Mouse (Mus musculus) ES-E14 (cell line): ENCODE data around the gene Wdr11. TPM values are rescaled to one million over a fixed set of nuclear protein-coding genes. Genes with fewer than 3 reads are reported as not detected.

Experiments used
- DNase-seq: peaks from one replicate; pipeline ENCODE4 v3.0.0-alpha.2; 2013; ENCODE audit warnings: low read depth, low spot score
- H3K27ac ChIP-seq: 2 replicates; pipeline ENCODE4 v1.5.1; 2012; ENCODE audit warnings: low read depth, mild to moderate bottlenecking, low read length, moderate library complexity, mixed read lengths; ENCODE audit not compliant: poor library complexity, insufficient read depth, severe bottlenecking
- H3K36me3 ChIP-seq: 2 replicates; pipeline ENCODE4 v1.6.1; 2012; ENCODE audit warnings: mild to moderate bottlenecking, low read length, moderate library complexity, mixed read lengths; ENCODE audit not compliant: control insufficient read depth, poor library complexity, insufficient read depth, severe bottlenecking
- H3K4me1 ChIP-seq, 2 experiments: fragments of 150-350 bp in 1 of 2; sonication (generic) in 1 of 2; 2 replicates each; pipeline ENCODE4 v1.6.1; 2012; ENCODE audit warnings: low read length in 2 of 2, mild to moderate bottlenecking in 1 of 2, mixed read lengths in 1 of 2; ENCODE audit not compliant: control insufficient read depth in 2 of 2, insufficient read depth in 2 of 2, poor library complexity in 1 of 2
- H3K4me3 ChIP-seq, 2 experiments: fragments of 150-350 bp in 1 of 2; sonication (generic) in 1 of 2; 2 replicates each; pipeline ENCODE4 v1.5.1; 2012; ENCODE audit warnings: low read length in 2 of 2, low read depth in 1 of 2, mild to moderate bottlenecking in 1 of 2, mixed read lengths in 1 of 2; ENCODE audit not compliant: insufficient read depth in 1 of 2, poor library complexity in 1 of 2, severe bottlenecking in 1 of 2
- H3K9ac ChIP-seq: 2 replicates; pipeline ENCODE4 v1.6.1; 2012; ENCODE audit warnings: low read depth, mild to moderate bottlenecking, low read length, mixed read lengths; ENCODE audit not compliant: poor library complexity, insufficient read depth, severe bottlenecking
- H3K9me3 ChIP-seq: fragments of 150-350 bp; sonication (generic); 2 replicates; pipeline ENCODE4 v1.6.1; 2012; ENCODE audit warnings: low read depth, mild to moderate bottlenecking, low read length; ENCODE audit not compliant: control insufficient read depth, insufficient read depth
- CHD2 ChIP-seq: IDR thresholded peaks from 2 replicates; pipeline ENCODE4 v1.6.1; 2014; ENCODE audit warnings: mild to moderate bottlenecking, low read depth, low read length, inconsistent platforms
- HCFC1 ChIP-seq: IDR thresholded peaks from 2 replicates; pipeline ENCODE4 v1.6.1; 2012; ENCODE audit warnings: low read length, inconsistent platforms, borderline replicate concordance; ENCODE audit not compliant: insufficient read depth
- MAFK ChIP-seq: IDR thresholded peaks from 2 replicates; pipeline ENCODE4 v1.6.1; 2014; ENCODE audit warnings: mild to moderate bottlenecking, low read depth, low read length, inconsistent platforms; ENCODE audit not compliant: insufficient read depth
- ZC3H11A ChIP-seq: IDR thresholded peaks from 2 replicates; pipeline ENCODE4 v1.6.1; 2012; ENCODE audit warnings: low read depth, mild to moderate bottlenecking, inconsistent platforms, low read length, borderline replicate concordance
- ZNF384 ChIP-seq: IDR thresholded peaks from 2 replicates; pipeline ENCODE4 v1.6.1; 2012; ENCODE audit warnings: low read depth, low read length, inconsistent platforms
- in situ Hi-C, 2 experiments: fragments of 600-800 bp; cut with MboI; formaldehyde crosslinking; loops; one replicate each; pipeline ENCODE4 v1.15.1; 2025; ENCODE audit warnings: low sequenced_read_pairs in 2 of 2, inconsistent platforms in 1 of 2; ENCODE audit not compliant: unreplicated experiment in 2 of 2
- total RNA-seq: library from RNA; depleted of rRNA; stranded (reverse); fragments of 300-350 nt; gene quantifications from 2 replicates; pipeline ENCODE4 v1.2.3, GENCODE M21; 2012

Gene Wdr11
- total RNA-seq, 1 experiment, result 24.0 TPM

- H3K4me1 ChIP-seq, result no peaks in the 10 kb centered on the region
- H3K27ac ChIP-seq, result no peak overlapping the region
- no peak for DNase-seq
- no peaks in the 10 kb centered on the region for H3K9me3 ChIP-seq
- no peak overlapping the region for H3K9ac ChIP-seq
- in situ Hi-C loops, result loop anchor here (25.0 kb wide), 1 partner anchor 721 kb away; no protein-coding TSS in a partner anchor
- TF ChIP-seq ZNF384 (no peak), CHD2 (no peak), ZC3H11A (no peak), HCFC1 (no peak), MAFK (no peak)
- no peak overlapping the region for H3K4me3 ChIP-seq
- H3K36me3 ChIP-seq, result no peaks in the 10 kb centered on the region
Observed at GRCm38 (mm10) chr7:129666526-129666925, 74.9 kb downstream of the Wdr11 start.

GRCm38 (mm10) chr7:129670280-129670679, 78.6 kb downstream of the Wdr11 start:
- in situ Hi-C loops, result loop anchor here (25.0 kb wide), 1 partner anchor 717 kb away; no protein-coding TSS in a partner anchor
- no peak overlapping the region for H3K9ac ChIP-seq
- H3K4me3 ChIP-seq, result no peak overlapping the region
- H3K36me3 ChIP-seq, result no peaks in the 10 kb centered on the region
- no peaks in the 10 kb centered on the region for H3K9me3 ChIP-seq
- H3K4me1 ChIP-seq, result no peaks in the 10 kb centered on the region
- H3K27ac ChIP-seq, result no peak overlapping the region
- no peak for DNase-seq
- TF ChIP-seq ZNF384, result no peak
- TF ChIP-seq CHD2, result no peak
- TF ChIP-seq HCFC1, result no peak
- TF ChIP-seq MAFK, result no peak
- no peak for TF ChIP-seq ZC3H11A

- H3K9ac ChIP-seq, result no peak overlapping the region
- DNase-seq, result no peak
- TF ChIP-seq HCFC1 (no peak), MAFK (no peak), ZNF384 (no peak), ZC3H11A (no peak), CHD2 (no peak)
- no peaks in the 10 kb centered on the region for H3K4me1 ChIP-seq
- no peaks in the 10 kb centered on the region for H3K9me3 ChIP-seq
- no peak overlapping the region for H3K4me3 ChIP-seq
- in situ Hi-C loops, result loop anchor here (25.0 kb wide), 1 partner anchor 715 kb away; no protein-coding TSS in a partner anchor
- H3K36me3 ChIP-seq, result no peaks in the 10 kb centered on the region
- H3K27ac ChIP-seq, result no peak overlapping the region
Observed at GRCm38 (mm10) chr7:129671675-129672651, 80.3 kb downstream of the Wdr11 start.

DNA sequence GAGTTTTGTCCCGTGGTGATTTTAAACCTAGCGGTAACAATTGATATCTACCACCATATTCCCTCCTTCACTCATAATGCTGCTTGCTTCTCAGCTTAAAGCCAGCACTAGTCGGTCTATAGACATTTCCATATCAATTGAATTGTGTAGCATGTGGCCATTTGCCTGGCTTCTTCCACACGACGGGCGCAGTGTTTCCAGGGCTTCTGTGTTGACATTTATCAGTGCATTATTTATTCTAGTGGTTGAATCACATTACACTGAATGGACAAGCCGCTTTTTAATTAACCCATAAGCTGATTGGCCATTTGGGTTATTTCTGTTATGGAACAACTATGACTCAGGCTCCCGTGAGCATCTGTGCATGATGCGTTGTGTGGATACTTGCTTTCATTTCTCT, 82.1 kb downstream of the Wdr11 start:
- H3K27ac ChIP-seq, result no peak overlapping the region
- no peaks in the 10 kb centered on the region for H3K9me3 ChIP-seq
- H3K4me3 ChIP-seq, result no peak overlapping the region
- no peaks in the 10 kb centered on the region for H3K36me3 ChIP-seq
- in situ Hi-C loops, result loop anchor here (25.0 kb wide), 1 partner anchor 714 kb away; no protein-coding TSS in a partner anchor
- no peak overlapping the region for H3K9ac ChIP-seq
- no peaks in the 10 kb centered on the region for H3K4me1 ChIP-seq
- DNase-seq, result no peak
- TF ChIP-seq HCFC1 (no peak), ZC3H11A (no peak), MAFK (no peak), ZNF384 (no peak), CHD2 (no peak)
